Mouse (Mus musculus) layer of hippocampus, adult 8-10 months (tissue): Measurements from ENCODE around the gene Igfbp1. TPM values are rescaled to one million over a fixed set of nuclear protein-coding genes. Genes with fewer than 3 reads are reported as not detected.

Experiments
- DNase-seq, 2 experiments: peaks; one replicate each; pipeline ENCODE4 v3.0.0; 2022; ENCODE audit warnings: low spot score in 2 of 2
- total RNA-seq, 4 experiments: library from RNA; stranded (reverse); gene quantifications; 2 replicates each; pipeline ENCODE4 v1.2.4; 2022

Igfbp1 gene
- total RNA-seq, 4 experiments from 2014 or later = not detected

DNA sequence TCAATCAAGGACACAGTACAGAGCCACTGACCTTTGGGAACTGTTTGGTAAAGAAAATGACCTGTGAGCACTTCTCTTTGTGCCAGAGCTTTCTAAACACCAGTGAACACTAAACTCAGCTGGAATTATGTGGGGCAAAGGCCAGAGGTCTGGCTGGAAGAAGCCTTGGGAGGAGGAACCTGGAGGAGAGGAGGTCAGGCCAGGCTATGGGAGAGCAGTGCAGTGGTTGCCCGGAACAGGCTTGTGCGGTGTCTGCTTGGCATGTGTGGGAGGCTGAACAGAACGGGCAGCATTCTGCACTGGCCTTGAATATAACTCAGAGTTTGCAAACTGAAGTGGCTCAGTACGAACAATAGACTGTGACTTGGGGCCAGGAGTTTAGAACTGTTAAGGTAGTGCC, 32.4 kb downstream of the Igfbp1 start:
- no peak for DNase-seq

- DNase-seq = no peak
Measured at GRCm38 (mm10) chr11:7231958-7232357, 34.4 kb downstream of the Igfbp1 start.

DNA sequence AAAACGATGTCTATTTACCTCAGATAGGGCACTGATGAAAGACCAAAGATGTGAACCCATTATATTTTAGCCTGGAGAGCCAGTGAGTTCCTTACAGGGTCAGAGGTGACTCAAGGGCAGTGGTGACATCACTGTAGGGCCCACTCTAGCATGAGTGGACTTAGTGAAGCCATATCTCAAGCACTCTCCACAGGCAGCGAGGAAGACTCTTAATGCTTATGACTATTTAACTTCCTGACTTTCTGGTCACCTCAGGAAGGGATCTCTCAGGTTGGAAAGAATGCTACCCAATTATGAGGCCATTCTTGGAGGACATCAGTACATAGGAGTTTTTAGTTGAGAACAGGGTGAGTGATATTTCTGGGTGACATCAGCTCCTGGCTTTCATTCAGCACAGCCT, 35.8 kb downstream of the Igfbp1 start:
- DNase-seq = no peak

DNA sequence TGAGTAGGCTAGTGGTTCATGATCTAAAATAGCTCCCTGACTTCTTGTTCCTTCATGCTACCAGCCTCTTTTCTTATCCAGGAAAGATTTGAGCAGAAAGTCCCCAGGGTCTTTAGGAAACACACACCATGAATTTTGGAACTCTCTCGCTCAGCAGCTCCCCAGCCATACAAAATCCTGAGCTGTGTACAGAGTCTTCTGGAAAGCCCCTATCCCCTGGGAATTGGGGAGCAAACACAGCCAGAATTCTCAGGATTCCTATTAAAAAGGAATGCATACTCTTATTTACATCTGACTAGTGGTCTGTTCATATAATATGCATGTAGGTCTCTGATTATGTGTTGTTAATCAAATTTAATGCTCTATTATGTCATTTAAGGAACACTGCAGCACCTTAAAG, 36.9 kb downstream of the Igfbp1 start:
- no peak for DNase-seq

DNA sequence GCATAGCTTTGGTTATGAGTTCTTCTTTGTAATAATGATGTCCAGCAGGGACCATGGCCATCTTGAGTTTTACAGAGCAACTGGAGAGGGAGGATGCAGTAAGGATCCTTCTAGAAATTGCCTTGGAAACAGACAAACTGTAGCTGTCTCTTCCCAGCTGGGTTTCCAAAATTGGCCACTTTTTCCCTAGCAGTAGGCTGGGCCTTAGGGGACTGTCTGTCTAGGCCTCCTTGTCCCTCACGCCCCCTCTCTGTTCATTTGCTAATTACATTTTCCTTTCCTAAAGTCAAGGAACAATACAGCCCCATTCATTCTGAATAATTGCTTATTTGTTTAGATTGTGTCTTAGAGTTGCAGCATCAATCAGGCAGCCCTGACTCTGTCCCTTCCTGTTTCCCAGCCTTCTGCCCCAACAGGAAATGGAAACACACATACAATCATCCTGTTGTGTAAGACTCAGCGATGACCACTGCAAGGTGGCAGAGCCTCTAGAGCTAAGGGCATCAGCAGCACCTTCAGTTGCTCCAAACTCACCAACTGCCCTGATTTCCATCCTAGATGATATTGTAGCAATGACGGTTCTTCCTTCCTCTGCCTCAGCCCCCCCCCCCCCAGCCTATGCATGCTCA, 37.5 kb downstream of the Igfbp1 start:
- no peak for DNase-seq

GRCm38 (mm10) chr11:7236751-7237150, 39.2 kb downstream of the Igfbp1 start:
- DNase-seq = no peak

GRCm38 (mm10) chr11:7237712-7238111, 40.1 kb downstream of the Igfbp1 start:
- DNase-seq = no peak

DNA sequence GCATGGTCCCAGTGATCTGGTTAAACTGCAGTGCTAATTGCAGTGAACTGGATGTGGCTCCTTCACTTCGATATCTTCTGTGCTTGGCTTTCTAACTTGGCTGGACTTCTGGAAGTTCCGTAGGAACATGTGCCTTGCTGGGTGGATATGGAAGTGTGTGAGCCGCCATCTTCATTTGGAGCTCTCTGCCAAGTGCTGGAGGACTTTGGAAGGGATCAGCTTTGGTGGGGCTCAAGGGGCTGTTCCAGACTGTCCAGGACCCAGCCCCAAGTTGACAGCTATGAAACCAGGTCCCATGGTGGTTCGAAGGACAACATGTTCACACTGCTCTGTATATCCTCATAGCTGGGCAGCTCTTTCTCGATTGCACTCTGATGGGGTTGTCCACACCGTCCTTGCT, 41.0 kb downstream of the Igfbp1 start:
- DNase-seq = no peak

DNA sequence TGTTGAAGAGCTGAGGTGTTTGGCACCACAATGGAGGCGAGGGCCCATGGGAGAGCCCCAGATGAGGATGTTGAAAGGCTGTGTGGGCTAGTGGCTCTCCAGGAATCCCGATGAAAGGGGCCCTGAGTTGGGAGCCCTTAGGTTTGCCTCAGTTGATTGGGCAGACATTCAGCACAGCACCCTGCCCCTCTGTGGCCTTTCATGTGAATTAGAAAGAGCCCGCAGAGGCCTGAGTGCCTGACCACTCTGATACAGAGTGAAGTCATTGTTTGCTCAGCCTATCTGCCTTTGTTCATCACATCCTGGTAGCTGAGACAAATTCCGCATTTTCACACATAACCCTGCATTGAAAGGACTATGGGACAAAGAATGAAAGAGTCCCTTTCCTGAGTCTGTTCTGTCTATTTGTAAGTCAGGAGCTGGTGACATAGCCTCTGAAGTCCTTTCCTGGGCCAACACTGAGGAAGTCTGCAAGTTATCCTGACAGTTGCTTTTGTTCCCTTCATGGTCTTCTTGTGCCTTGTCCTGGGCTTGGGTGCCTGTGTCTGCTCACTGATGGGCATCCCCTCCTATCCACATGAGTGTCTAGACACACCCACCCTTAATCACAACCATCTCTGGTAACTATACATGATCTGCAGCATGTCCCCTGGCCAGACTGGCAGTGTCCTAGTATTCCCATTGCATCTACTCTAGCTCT, 41.6 kb downstream of the Igfbp1 start:
- no peak for DNase-seq

DNA sequence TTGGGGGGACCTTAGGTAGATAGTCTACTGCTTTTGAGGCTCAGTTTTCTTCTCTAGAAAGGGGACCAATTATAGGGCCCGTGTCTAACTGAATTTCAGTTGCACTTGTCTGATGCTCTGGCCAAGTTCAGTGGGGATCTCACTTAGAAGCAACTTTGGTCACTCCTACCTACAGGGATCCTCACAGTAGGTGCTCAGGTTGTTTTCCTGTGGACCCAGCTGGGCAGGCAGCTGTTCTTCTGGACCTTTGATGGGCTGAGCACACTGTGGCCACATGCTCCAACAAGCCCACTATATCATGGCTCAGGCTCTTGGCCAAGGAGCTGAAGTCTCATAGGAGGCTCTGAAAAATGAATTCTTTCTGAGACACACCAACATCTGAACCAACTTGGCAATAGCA, 47.2 kb downstream of the Igfbp1 start:
- no peak for DNase-seq

GRCm38 (mm10) chr11:7250415-7250814, 52.8 kb downstream of the Igfbp1 start:
- no peak for DNase-seq

- no peak for DNase-seq
Measured at GRCm38 (mm10) chr11:7250870-7251269, 53.3 kb downstream of the Igfbp1 start.

Other genes with a start within 250 kb of the Igfbp1 start
- gene Adcy1, start 134.3 kb upstream of the Igfbp1 start, total RNA-seq = 100 to 1,000 TPM; 290 to 360 (median 312) TPM
- not detected for gene Gm11985, start 9.2 kb upstream of the Igfbp1 start, total RNA-seq
- 10 to 100 TPM; 10.3 to 14.5 (median 11.6) TPM for gene Igfbp3, start 16.1 kb downstream of the Igfbp1 start, total RNA-seq